Mouse (Mus musculus) neural tube, embryonic 11.5 days (tissue): ENCODE results near the gene Celf2. TPM values are rescaled to one million over a fixed set of nuclear protein-coding genes. Genes with fewer than 3 reads are reported as not detected.
A peak's percentile ranks its signal among the peaks of the same experiment; 100 is the strongest.

ENCODE experiments used
- ATAC-seq: fragments of 200-750 bp; cut with Nextera tagmentation; 2 replicates; pipeline ENCODE4 v1.8.0; 2017; ENCODE audit warnings: moderate number of reproducible peaks, mild to moderate bottlenecking, moderate TSS enrichment, moderate library complexity; ENCODE audit not compliant: insufficient read depth, low FRiP score, low TSS enrichment
- DNase-seq: peaks from one replicate; pipeline ENCODE4 v3.0.0-alpha.2; 2015; ENCODE audit warnings: low spot score
- H3K27ac ChIP-seq: fragments of 300-500 bp; sonication (generic); 2 replicates; pipeline ENCODE4 v1.5.1; 2014; ENCODE audit warnings: low read depth, mild to moderate bottlenecking, low read length
- H3K27me3 ChIP-seq: fragments of 300-500 bp; sonication (generic); 2 replicates; pipeline ENCODE4 v1.6.1; 2014; ENCODE audit warnings: mild to moderate bottlenecking, low read length, mixed read lengths; ENCODE audit not compliant: control insufficient read depth, insufficient read depth
- H3K36me3 ChIP-seq: fragments of 300-500 bp; sonication (generic); 2 replicates; pipeline ENCODE4 v1.6.1; 2014; ENCODE audit warnings: mild to moderate bottlenecking, low read length, moderate library complexity, mixed read lengths; ENCODE audit not compliant: control insufficient read depth, insufficient read depth
- H3K4me1 ChIP-seq: fragments of 300-500 bp; sonication (generic); 2 replicates; pipeline ENCODE4 v1.6.1; 2014; ENCODE audit warnings: low read length, mixed read lengths; ENCODE audit not compliant: control insufficient read depth, insufficient read depth
- H3K4me2 ChIP-seq: fragments of 300-500 bp; sonication (generic); 2 replicates; pipeline ENCODE4 v1.6.1; 2014; ENCODE audit warnings: low read depth, mild to moderate bottlenecking, moderate library complexity
- H3K4me3 ChIP-seq: fragments of 300-500 bp; sonication (generic); 2 replicates; pipeline ENCODE4 v1.5.1; 2014; ENCODE audit warnings: low read depth, low read length
- H3K9ac ChIP-seq: fragments of 300-500 bp; sonication (generic); 2 replicates; pipeline ENCODE4 v1.6.1; 2014; ENCODE audit warnings: mild to moderate bottlenecking, low read length
- H3K9me3 ChIP-seq: fragments of 300-500 bp; sonication (generic); 2 replicates; pipeline ENCODE4 v1.6.1; 2016; ENCODE audit warnings: low read length; ENCODE audit not compliant: control insufficient read depth
- WGBS: fragments of 180-500 bp; shearing (Covaris S2); extraction: QIAGEN DNeasy Blood & Tissue Kit; methylation state at CpG from one replicate; pipeline ENCODE4 v1.1.7; 2014; 5-methylcytosine and 5-hydroxymethylcytosine counted together
- polyA plus RNA-seq: library from polyadenylated mRNA; unstranded; fragments of >200 nt; fragmentation: Nextera tagmentation; extraction: Ambion mirVana; gene quantifications from 2 replicates; pipeline ENCODE4 v1.2.1, GENCODE M21; 2014

Celf2 gene
- polyA plus RNA-seq, 1 experiment from 2014 or later: 70.3 TPM

DNA sequence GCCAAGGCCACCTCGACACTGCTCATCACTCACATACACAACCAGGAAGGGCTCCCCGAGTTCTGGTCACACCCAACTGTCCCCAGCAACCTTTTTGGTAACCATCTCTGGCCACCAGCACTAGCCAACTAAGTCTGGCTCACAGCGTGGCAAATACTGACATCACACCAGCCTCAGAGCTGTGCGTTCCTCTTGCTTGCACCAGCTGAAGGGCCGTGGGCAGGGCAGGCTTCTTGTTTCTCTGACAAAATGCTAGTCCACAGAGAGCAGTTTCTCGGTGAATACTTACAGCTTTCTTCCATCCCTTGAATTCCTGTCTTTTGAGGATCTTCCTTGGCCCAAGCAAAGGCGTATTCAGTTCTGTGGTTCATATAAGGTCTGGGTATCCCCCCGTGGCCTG lies 565.7 kb downstream of the Celf2 start:
- H3K27me3 ChIP-seq: no peaks in the 10 kb centered on the region
- no peaks in the 10 kb centered on the region for H3K36me3 ChIP-seq
- H3K4me1 ChIP-seq: no peaks in the 10 kb centered on the region
- DNase-seq (no peak), ATAC-seq (no peak)
- H3K9ac ChIP-seq: no peak overlapping the region
- H3K27ac ChIP-seq: no peak overlapping the region
- H3K4me3 ChIP-seq: no peak overlapping the region
- H3K4me2 ChIP-seq: no peak overlapping the region
- no peaks in the 10 kb centered on the region for H3K9me3 ChIP-seq
- WGBS: 86% methylated on average over 8 of the region's 8 CpGs

DNA sequence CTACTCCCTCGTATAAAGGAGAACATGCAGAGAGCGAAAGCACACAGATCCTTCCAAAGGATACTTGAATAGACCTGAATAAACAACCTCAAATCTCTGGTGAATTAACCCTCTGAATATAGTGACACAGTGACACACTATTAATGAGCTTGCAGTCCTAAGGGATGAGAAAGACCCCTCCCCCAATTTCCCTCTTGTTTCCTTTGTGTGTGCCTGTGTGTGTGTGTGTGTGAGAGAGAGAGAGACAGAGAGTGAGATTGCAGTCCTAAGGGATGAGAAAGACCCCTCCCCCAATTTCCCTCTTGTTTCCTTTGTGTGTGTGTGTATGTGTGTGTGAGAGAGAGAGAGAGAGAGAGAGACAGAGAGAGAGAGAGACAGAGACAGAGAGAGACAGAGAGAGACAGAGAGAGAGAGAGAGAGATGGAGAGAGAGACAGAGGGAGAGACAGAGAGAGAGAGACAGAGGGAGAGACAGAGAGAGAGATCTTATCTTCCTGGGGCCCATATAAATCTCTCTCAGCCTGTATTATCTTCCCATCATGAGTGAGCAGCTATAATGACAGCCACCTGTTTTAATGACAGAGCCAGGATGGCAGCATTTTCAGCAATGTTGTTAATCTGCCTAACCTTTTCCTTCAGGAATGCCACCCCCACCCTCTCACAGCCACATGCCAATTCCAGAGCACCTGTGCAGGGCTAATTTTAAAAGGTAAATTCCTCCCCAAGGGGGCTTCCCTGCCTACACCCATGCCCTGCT lies 566.5 kb downstream of the Celf2 start:
- no peak overlapping the region for H3K27ac ChIP-seq
- H3K9ac ChIP-seq: no peak overlapping the region
- H3K9me3 ChIP-seq: no peaks in the 10 kb centered on the region
- 77% methylated on average over 2 of the region's 2 CpGs for WGBS
- H3K4me2 ChIP-seq: no peak overlapping the region
- H3K36me3 ChIP-seq: no peaks in the 10 kb centered on the region
- H3K27me3 ChIP-seq: no peaks in the 10 kb centered on the region
- H3K4me1 ChIP-seq: no peaks in the 10 kb centered on the region
- peak; percentile 53 for ATAC-seq
- no peak overlapping the region for H3K4me3 ChIP-seq
- DNase-seq: no peak

GRCm38 (mm10) chr2:6939143-6939542 lies 570.2 kb downstream of the Celf2 start:
- WGBS: 95% methylated on average over 2 of the region's 2 CpGs
- no peak for ATAC-seq
- no peak overlapping the region for H3K4me2 ChIP-seq
- DNase-seq: no peak
- no peaks in the 10 kb centered on the region for H3K9me3 ChIP-seq
- H3K36me3 ChIP-seq: no peaks in the 10 kb centered on the region
- H3K4me3 ChIP-seq: no peak overlapping the region
- H3K27me3 ChIP-seq: no peaks in the 10 kb centered on the region
- no peaks in the 10 kb centered on the region for H3K4me1 ChIP-seq
- H3K9ac ChIP-seq: no peak overlapping the region
- H3K27ac ChIP-seq: no peak overlapping the region

- Histone ChIP-seq H3K4me2 (no peak overlapping the region), H3K4me1 (0 out of 2 replicates have a peak, but pooled peaks cover 2% of the 10 kb centered on the region), H3K9ac (no peak overlapping the region), H3K27me3 (no peaks in the 10 kb centered on the region), H3K36me3 (no peaks in the 10 kb centered on the region), H3K27ac (no peak overlapping the region), H3K9me3 (no peaks in the 10 kb centered on the region), H3K4me3 (no peak overlapping the region)
- DNase-seq (peak; percentile 20), ATAC-seq (no peak)
- 38% methylated on average over 12 of the region's 12 CpGs for WGBS
These were observed 576.2 kb downstream of the Celf2 start for GRCm38 (mm10) chr2:6933130-6933529.

DNA sequence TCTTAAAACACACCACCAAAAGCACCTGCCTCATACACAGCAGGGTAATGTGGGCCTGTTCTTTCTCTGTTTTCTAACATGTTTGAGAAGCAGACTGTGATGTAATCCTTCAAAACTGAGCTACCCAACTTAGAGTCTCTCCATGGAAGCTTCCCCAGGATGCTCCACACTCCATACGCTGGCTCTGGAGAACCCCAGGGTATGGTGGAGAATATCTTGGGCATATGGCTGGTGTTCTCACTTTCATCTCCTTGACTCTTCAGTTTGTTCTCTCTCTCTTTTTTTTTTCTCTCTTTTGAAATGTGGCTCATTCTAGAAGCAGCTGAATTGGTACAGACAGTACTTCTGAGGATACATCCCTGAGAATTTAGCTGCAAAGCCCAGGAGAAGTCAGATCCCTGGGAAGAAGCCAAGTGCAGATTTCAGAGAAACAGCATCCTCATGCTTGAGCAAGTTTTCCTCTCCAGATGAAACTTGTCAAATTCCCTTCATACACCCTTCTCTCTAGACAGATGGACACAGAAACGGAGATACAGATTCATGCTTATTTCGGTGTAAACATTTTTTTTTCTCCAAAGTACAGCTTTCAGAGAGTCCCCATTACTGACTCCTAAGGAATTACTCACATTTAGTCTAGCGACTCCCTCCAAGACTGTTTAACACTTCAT lies 581.5 kb downstream of the Celf2 start:
- Histone ChIP-seq H3K4me2 (no peak overlapping the region), H3K27ac (no peak overlapping the region), H3K4me1 (no peaks in the 10 kb centered on the region), H3K4me3 (no peak overlapping the region), H3K9me3 (no peaks in the 10 kb centered on the region), H3K27me3 (no peaks in the 10 kb centered on the region), H3K9ac (no peak overlapping the region), H3K36me3 (no peaks in the 10 kb centered on the region)
- no peak for DNase-seq
- WGBS: 89% methylated on average over 4 of the region's 4 CpGs
- no peak for ATAC-seq

- H3K36me3 ChIP-seq: no peaks in the 10 kb centered on the region
- WGBS: 72% methylated on average over 5 of the region's 5 CpGs
- H3K4me1 ChIP-seq: no peaks in the 10 kb centered on the region
- H3K9ac ChIP-seq: no peak overlapping the region
- DNase-seq: no peak
- H3K27ac ChIP-seq: no peak overlapping the region
- ATAC-seq: no peak
- no peak overlapping the region for H3K4me2 ChIP-seq
- H3K9me3 ChIP-seq: no peaks in the 10 kb centered on the region
- H3K27me3 ChIP-seq: no peaks in the 10 kb centered on the region
- H3K4me3 ChIP-seq: no peak overlapping the region
These were observed 583.9 kb downstream of the Celf2 start for GRCm38 (mm10) chr2:6925505-6925904.

GRCm38 (mm10) chr2:6923738-6924474 lies 585.5 kb downstream of the Celf2 start:
- no peak overlapping the region for H3K4me2 ChIP-seq
- no peak overlapping the region for H3K9ac ChIP-seq
- H3K4me3 ChIP-seq: no peak overlapping the region
- H3K9me3 ChIP-seq: no peaks in the 10 kb centered on the region
- 66% methylated on average over 15 of the region's 15 CpGs for WGBS
- no peaks in the 10 kb centered on the region for H3K27me3 ChIP-seq
- no peaks in the 10 kb centered on the region for H3K4me1 ChIP-seq
- no peak overlapping the region for H3K27ac ChIP-seq
- DNase-seq (peak; percentile 22), ATAC-seq (no peak)
- H3K36me3 ChIP-seq: no peaks in the 10 kb centered on the region

- H3K27ac ChIP-seq: no peak overlapping the region
These were observed 594.0 kb downstream of the Celf2 start for GRCm38 (mm10) chr2:6915386-6915785.

More at GRCm38 (mm10) chr2:6915386-6915785, 594.0 kb downstream of the Celf2 start:
- Histone ChIP-seq H3K4me2 (no peak overlapping the region), H3K4me1 (no peaks in the 10 kb centered on the region), H3K27me3 (no peaks in the 10 kb centered on the region), H3K9me3 (no peaks in the 10 kb centered on the region), H3K4me3 (no peak overlapping the region), H3K9ac (no peak overlapping the region), H3K36me3 (no peaks in the 10 kb centered on the region)
- ATAC-seq (no peak), DNase-seq (no peak)
- 80% methylated on average over 4 of the region's 4 CpGs for WGBS
